Mouse (Mus musculus): ENCODE results near the gene Rps6ka1.

- TF ChIP-seq CTCF (IDR thresholded peaks at IDR 0.05; ENCODE audit: insufficient read depth, low read depth, low read length) = no peak
- TF ChIP-seq POLR2A (IDR thresholded peaks at IDR 0.05; ENCODE audit: insufficient read depth, low read depth, low read length) = no peak
Measured at GRCm38 (mm10) chr4:133884888-133885287, 2.7 kb downstream of the Rps6ka1 start.
